Mouse (Mus musculus): ENCODE results near the gene Mpv17l. TPM values are rescaled to one million over a fixed set of nuclear protein-coding genes. Genes with fewer than 3 reads are reported as not detected.
"Not testable (repeated sequence)": the region's sequence is repeated elsewhere in the genome, so short reads cannot be mapped to it uniquely, and the experiment has no call there.

Mpv17l gene
- polyA plus RNA-seq, 2 experiments: 3.4 to 4.3 TPM

DNA sequence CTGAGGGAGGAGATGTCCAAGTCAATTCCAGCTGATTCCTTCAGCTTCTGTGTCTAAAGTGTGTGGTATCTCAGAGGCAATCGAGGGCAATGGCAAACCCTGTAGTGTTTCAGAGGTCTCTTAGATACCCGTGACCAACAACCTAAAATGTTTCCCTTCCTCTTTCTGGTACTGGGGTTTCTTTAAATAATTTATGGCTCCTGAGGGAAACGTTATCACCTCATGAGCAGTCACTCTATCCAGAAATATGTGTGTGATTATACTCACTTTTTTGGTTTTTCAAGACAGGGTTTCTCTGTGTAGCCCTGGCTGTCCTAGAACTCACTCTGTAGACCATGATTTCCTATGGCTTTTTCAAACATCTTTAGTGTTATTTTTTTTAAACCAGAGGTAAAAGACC is 4.3 kb downstream of the Mpv17l start:
- H3K27me3 ChIP-seq (ENCODE audit: control insufficient read depth, insufficient read depth, low read length): no peaks in the 10 kb centered on the region
- no peaks in the 10 kb centered on the region for H3K9me3 ChIP-seq (ENCODE audit: control insufficient read depth, low read length)
- H3K36me3 ChIP-seq (ENCODE audit: control insufficient read depth, insufficient read depth, low read length): no peaks in the 10 kb centered on the region
- 68% methylated on average over 3 of the region's 3 CpGs for WGBS
- H3K4me2 ChIP-seq (replicated peaks; ENCODE audit: low read depth, low read length, severe bottlenecking): no peak overlapping the region
- no peak overlapping the region for H3K9ac ChIP-seq (ENCODE audit: low read depth, low read length, severe bottlenecking)
- no peak for ATAC-seq (ENCODE audit: low FRiP score, low read depth)
- H3K4me3 ChIP-seq (replicated peaks; ENCODE audit: low read length): no peak overlapping the region
- H3K4me1 ChIP-seq (ENCODE audit: control insufficient read depth, insufficient read depth, low read length): 0 out of 2 replicates have a peak, but pooled peaks cover 3% of the 10 kb centered on the region
- no peak for DNase-seq (ENCODE audit: low spot score)
- no peak overlapping the region for H3K27ac ChIP-seq (replicated peaks; ENCODE audit: low read depth, low read length)
- no peak for TF ChIP-seq POLR2A (IDR thresholded peaks at IDR 0.05; ENCODE audit: borderline replicate concordance, extremely low read depth, insufficient read depth, insufficient read length)

- H3K27me3 ChIP-seq (ENCODE audit: control insufficient read depth, insufficient read depth, low read length): no peaks in the 10 kb centered on the region
- H3K4me3 ChIP-seq (replicated peaks; ENCODE audit: low read length): no peak overlapping the region
- no peak overlapping the region for H3K4me2 ChIP-seq (replicated peaks; ENCODE audit: low read depth, low read length, severe bottlenecking)
- ATAC-seq (ENCODE audit: low FRiP score, low read depth) (peak; percentile 34; the same call in 1 of the 2 replicates), DNase-seq (ENCODE audit: low spot score) (no peak)
- H3K27ac ChIP-seq (replicated peaks; ENCODE audit: low read depth, low read length): no peak overlapping the region
- H3K36me3 ChIP-seq (ENCODE audit: control insufficient read depth, insufficient read depth, low read length): no peaks in the 10 kb centered on the region
- WGBS: 84% methylated on average over 5 of the region's 5 CpGs
- TF ChIP-seq POLR2A (IDR thresholded peaks at IDR 0.05; ENCODE audit: borderline replicate concordance, extremely low read depth, insufficient read depth, insufficient read length): no peak
- no peaks in the 10 kb centered on the region for H3K9me3 ChIP-seq (ENCODE audit: control insufficient read depth, low read length)
- no peaks in the 10 kb centered on the region for H3K4me1 ChIP-seq (ENCODE audit: control insufficient read depth, insufficient read depth, low read length)
- no peak overlapping the region for H3K9ac ChIP-seq (ENCODE audit: low read depth, low read length, severe bottlenecking)
These were observed 17.1 kb downstream of the Mpv17l start for GRCm38 (mm10) chr16:13920093-13920492.

GRCm38 (mm10) chr16:13921063-13921462 is 18.1 kb downstream of the Mpv17l start:
- H3K27me3 ChIP-seq (ENCODE audit: control insufficient read depth, insufficient read depth, low read length): no peaks in the 10 kb centered on the region
- H3K4me2 ChIP-seq (replicated peaks; ENCODE audit: low read depth, low read length, severe bottlenecking): no peak overlapping the region
- no peak overlapping the region for H3K27ac ChIP-seq (replicated peaks; ENCODE audit: low read depth, low read length)
- no peak overlapping the region for H3K9ac ChIP-seq (ENCODE audit: low read depth, low read length, severe bottlenecking)
- no peak for DNase-seq (ENCODE audit: low spot score)
- no peaks in the 10 kb centered on the region for H3K4me1 ChIP-seq (ENCODE audit: control insufficient read depth, insufficient read depth, low read length)
- H3K9me3 ChIP-seq (ENCODE audit: control insufficient read depth, low read length): no peaks in the 10 kb centered on the region
- 0 out of 2 replicates have a peak, but pooled peaks have one; percentile 19 for ATAC-seq (ENCODE audit: low FRiP score, low read depth)
- H3K36me3 ChIP-seq (ENCODE audit: control insufficient read depth, insufficient read depth, low read length): no peaks in the 10 kb centered on the region
- WGBS: 85% methylated on average over 6 of the region's 6 CpGs
- no peak for TF ChIP-seq POLR2A (IDR thresholded peaks at IDR 0.05; ENCODE audit: borderline replicate concordance, extremely low read depth, insufficient read depth, insufficient read length)
- no peak overlapping the region for H3K4me3 ChIP-seq (replicated peaks; ENCODE audit: low read length)

GRCm38 (mm10) chr16:13921781-13922180 is 18.8 kb downstream of the Mpv17l start:
- H3K27ac ChIP-seq (replicated peaks; ENCODE audit: low read depth, low read length): no peak overlapping the region
- 94% methylated on average over 7 of the region's 7 CpGs for WGBS
- no peak for DNase-seq (ENCODE audit: low spot score)

DNA sequence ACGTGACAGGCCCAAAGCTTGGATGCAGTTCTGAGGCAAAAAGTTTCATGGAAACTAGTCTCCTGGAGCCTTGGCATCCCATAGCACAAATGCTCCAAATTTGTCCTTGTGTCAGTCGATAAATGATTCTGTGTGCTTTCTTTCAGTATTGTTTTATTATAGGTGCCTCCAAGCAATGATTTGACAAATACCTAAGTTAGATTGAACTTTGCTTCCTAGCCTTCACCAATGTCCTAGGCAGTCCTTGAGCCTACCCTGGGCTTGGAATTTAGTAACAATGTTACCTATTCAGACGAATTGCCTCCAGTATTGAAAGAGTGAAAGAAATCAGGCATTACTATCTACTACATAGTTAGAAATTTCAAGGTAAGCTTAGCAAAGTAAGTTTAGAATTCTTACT is 19.5 kb downstream of the Mpv17l start:
- H3K27me3 ChIP-seq (ENCODE audit: control insufficient read depth, insufficient read depth, low read length); H3K4me2 ChIP-seq (replicated peaks; ENCODE audit: low read depth, low read length, severe bottlenecking); H3K4me1 ChIP-seq (ENCODE audit: control insufficient read depth, insufficient read depth, low read length); H3K27ac ChIP-seq (replicated peaks; ENCODE audit: low read depth, low read length); H3K9me3 ChIP-seq (ENCODE audit: control insufficient read depth, low read length); H3K4me3 ChIP-seq (replicated peaks; ENCODE audit: low read length); DNase-seq (ENCODE audit: low spot score); ATAC-seq (ENCODE audit: low FRiP score, low read depth); H3K36me3 ChIP-seq (ENCODE audit: control insufficient read depth, insufficient read depth, low read length); H3K9ac ChIP-seq (ENCODE audit: low read depth, low read length, severe bottlenecking): not testable (repeated sequence)
- 90% methylated on average over 3 of the region's 3 CpGs for WGBS

More at GRCm38 (mm10) chr16:13921781-13922180, 18.8 kb downstream of the Mpv17l start:
- Histone ChIP-seq H3K36me3 (ENCODE audit: control insufficient read depth, insufficient read depth, low read length) (no peaks in the 10 kb centered on the region), H3K4me1 (ENCODE audit: control insufficient read depth, insufficient read depth, low read length) (no peaks in the 10 kb centered on the region), H3K9me3 (ENCODE audit: control insufficient read depth, low read length) (no peaks in the 10 kb centered on the region), H3K9ac (ENCODE audit: low read depth, low read length, severe bottlenecking) (no peak overlapping the region), H3K4me2 (replicated peaks; ENCODE audit: low read depth, low read length, severe bottlenecking) (no peak overlapping the region), H3K27me3 (ENCODE audit: control insufficient read depth, insufficient read depth, low read length) (no peaks in the 10 kb centered on the region), H3K4me3 (replicated peaks; ENCODE audit: low read length) (no peak overlapping the region)
- ATAC-seq (ENCODE audit: low FRiP score, low read depth): no peak
- TF ChIP-seq POLR2A (IDR thresholded peaks at IDR 0.05; ENCODE audit: borderline replicate concordance, extremely low read depth, insufficient read depth, insufficient read length): no peak

DNA sequence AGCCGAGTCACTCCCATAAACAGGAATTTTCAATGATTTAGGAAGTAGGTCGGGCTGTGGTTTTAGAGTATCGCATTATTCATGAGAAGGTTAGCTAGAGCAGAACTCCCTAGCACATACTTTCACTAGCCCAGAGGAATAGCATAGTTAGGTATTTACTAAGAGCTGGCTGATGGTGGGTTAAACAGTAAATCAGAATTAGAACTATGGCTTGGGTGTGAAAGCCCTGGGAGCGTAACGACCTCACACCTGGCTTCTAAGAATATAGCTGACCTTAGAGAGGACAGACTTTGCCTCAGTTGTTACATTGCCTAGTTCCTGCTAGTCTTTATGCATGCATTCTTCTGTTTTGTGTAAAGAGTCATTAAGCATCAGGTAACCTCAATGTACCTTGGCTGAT is 20.0 kb downstream of the Mpv17l start:
- H3K4me3 ChIP-seq (replicated peaks; ENCODE audit: low read length); DNase-seq (ENCODE audit: low spot score): not testable (repeated sequence)

More for the DNA sequence above, 20.0 kb downstream of the Mpv17l start:
- H3K27ac ChIP-seq (replicated peaks; ENCODE audit: low read depth, low read length); H3K4me1 ChIP-seq (ENCODE audit: control insufficient read depth, insufficient read depth, low read length); H3K27me3 ChIP-seq (ENCODE audit: control insufficient read depth, insufficient read depth, low read length); H3K36me3 ChIP-seq (ENCODE audit: control insufficient read depth, insufficient read depth, low read length); ATAC-seq (ENCODE audit: low FRiP score, low read depth); H3K9me3 ChIP-seq (ENCODE audit: control insufficient read depth, low read length); H3K9ac ChIP-seq (ENCODE audit: low read depth, low read length, severe bottlenecking); H3K4me2 ChIP-seq (replicated peaks; ENCODE audit: low read depth, low read length, severe bottlenecking): not testable (repeated sequence)
- WGBS: 94% methylated on average over 5 of the region's 5 CpGs

Data from limb, embryonic 14.5 days (tissue).